8 mouse cellular contexts compared by ENCODE assay signal in the genomic region with DNA sequence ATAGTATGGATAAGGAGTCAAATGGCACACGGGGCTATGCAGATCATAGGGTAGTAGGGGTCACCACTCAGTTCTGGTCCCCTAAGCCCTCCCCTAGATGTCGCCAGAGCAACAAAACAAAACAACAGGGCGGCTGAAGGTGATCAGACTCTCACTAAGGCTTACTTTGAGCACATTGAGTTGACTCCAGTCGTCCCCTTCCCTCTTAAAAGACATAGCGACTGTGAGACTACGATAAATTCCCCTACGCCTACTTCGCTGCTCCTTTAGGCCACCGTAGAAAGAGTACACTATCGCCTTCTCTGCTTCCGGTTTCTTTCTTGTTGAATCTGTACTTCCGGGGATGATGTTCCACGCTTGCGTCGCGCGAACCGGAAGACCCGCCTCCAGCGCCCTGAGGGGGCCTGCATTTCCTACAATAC. TPM values are rescaled to one million over a fixed set of nuclear protein-coding genes. Genes with fewer than 3 reads are reported as not detected.
DNase-seq lines count a peak whose midpoint lies in the region; ATAC-seq and TF ChIP-seq lines count a peak whose summit lies in the region.

A gene (minus strand): TSS at position 332 of the 422 bp plus-strand sequence.
A gene (plus strand): TSS at position 409 of the 422 bp plus-strand sequence.

- peak; percentile 100 for DNase-seq in MEL-GATA-1-ER (ENCODE audit: extremely low read depth, low read depth)
- DNase-seq in cerebellum, adult 2 months = peak; percentile 91 to 96
- peak; percentile 96 for DNase-seq in forebrain, postnatal 0 days
- DNase-seq in heart, postnatal 4 days = peak; percentile 87
- DNase-seq in layer of hippocampus, adult 8-10 months (ENCODE audit: low spot score in 2 of 2) = peak; percentile 92 to 95
- DNase-seq in ovary, adult 18-20 months (ENCODE audit: low spot score) = peak; percentile 89
- peak; percentile 96 for DNase-seq in thymus, postnatal 0 days (ENCODE audit: low spot score)

- TF ChIP-seq CTCF in cerebellum, adult 2 months (IDR thresholded peaks at IDR 0.05; ENCODE audit: borderline replicate concordance, insufficient read depth, low read depth, low read length) = 0 out of 2 replicates have a peak, but pooled peaks have one; percentile 5
- peak; percentile 44 for TF ChIP-seq CTCF in forebrain, postnatal 0 days (IDR thresholded peaks at IDR 0.05; ENCODE audit: low read depth)

- no peaks in the 10 kb centered on the region for H3K27me3 ChIP-seq in cerebellum, adult 2 months (ENCODE audit: control insufficient read depth, insufficient read depth, low read length)
- no peaks in the 10 kb centered on the region for H3K27me3 ChIP-seq in forebrain, postnatal 0 days (ENCODE audit: insufficient read depth, low read length)
- no peaks in the 10 kb centered on the region for H3K27me3 ChIP-seq in lung, embryonic 15.5 days

- H3K9me3 ChIP-seq in forebrain, postnatal 0 days (ENCODE audit: low read length) = no peaks in the 10 kb centered on the region
- no peaks in the 10 kb centered on the region for H3K9me3 ChIP-seq in lung, embryonic 15.5 days

- WGBS in cerebellum, adult 2 months = under 1% methylated on average over 20 of the region's 20 CpGs
- under 1% methylated on average over 20 of the region's 20 CpGs for WGBS in forebrain, postnatal 0 days
- WGBS in lung, embryonic 15.5 days = 0% methylated on average over 20 of the region's 20 CpGs

- H3K4me2 ChIP-seq in forebrain, postnatal 0 days (ENCODE audit: low read depth) = peak within 1 kb of the TSS; percentile 83
- peak within 1 kb of the TSS; percentile 85 for H3K4me2 ChIP-seq in lung, embryonic 15.5 days

- H3K27ac ChIP-seq in cerebellum, adult 2 months (ENCODE audit: insufficient read depth, low read length) = peak within 1 kb of the TSS; percentile 12; the same call in 1 of the 2 replicates
- H3K27ac ChIP-seq in forebrain, postnatal 0 days (ENCODE audit: low read depth, low read length) = peak within 1 kb of the TSS; percentile 55
- peak within 1 kb of the TSS; percentile 51 for H3K27ac ChIP-seq in lung, embryonic 15.5 days

- H3K36me3 ChIP-seq in forebrain, postnatal 0 days (ENCODE audit: insufficient read depth) = peaks cover 18% of the 10 kb centered on the region
- peaks cover 15% of the 10 kb centered on the region; the same call in 1 of the 2 replicates for H3K36me3 ChIP-seq in lung, embryonic 15.5 days

- peak; percentile 99 for ATAC-seq in forebrain, postnatal 0 days
- peak; percentile 88 for ATAC-seq in lung, embryonic 15.5 days (ENCODE audit: borderline replicate concordance, extremely low read depth, low FRiP score, low TSS enrichment)

- H3K4me1 ChIP-seq in cerebellum, adult 2 months (ENCODE audit: control insufficient read depth, insufficient read depth, low read length) = peaks cover 16% of the 10 kb centered on the region
- H3K4me1 ChIP-seq in forebrain, postnatal 0 days (ENCODE audit: insufficient read depth) = peaks cover 6% of the 10 kb centered on the region
- peaks cover 19% of the 10 kb centered on the region for H3K4me1 ChIP-seq in lung, embryonic 15.5 days

- H3K9ac ChIP-seq in forebrain, postnatal 0 days = peak within 1 kb of the TSS; percentile 60
- peak within 1 kb of the TSS; percentile 78 for H3K9ac ChIP-seq in lung, embryonic 15.5 days

- TF ChIP-seq POLR2A in cerebellum, adult 2 months (IDR thresholded peaks at IDR 0.05; ENCODE audit: borderline replicate concordance, insufficient read depth, low read length) = peak; percentile 48; the same call in 1 of the 2 replicates

- peak within 1 kb of the TSS; percentile 76 for H3K4me3 ChIP-seq in cerebellum, adult 2 months (replicated peaks; ENCODE audit: insufficient read depth, low read depth, low read length)
- H3K4me3 ChIP-seq in forebrain, postnatal 0 days (ENCODE audit: low read depth, low read length) = peak within 1 kb of the TSS; percentile 62
- peak within 1 kb of the TSS; percentile 65 for H3K4me3 ChIP-seq in lung, embryonic 15.5 days

RNA-seq across cellular contexts. Expression of the first gene that starts in this region (rescaled TPM):
- 134 and 139 TPM in 2 replicates for polyA plus RNA-seq in cerebellum, adult 2 months (2012; rRNA removed)
- total RNA-seq in forebrain, postnatal 0 days (2014; rRNA removed) = 47.6 and 52.7 TPM in 2 replicates
- 83.3 and 88.9 TPM in 2 replicates for polyA plus RNA-seq in forebrain, postnatal 0 days (2015; fragmentation: Nextera tagmentation; extraction: Ambion mirVana)
- 10 to 100 TPM; 33.9 to 34.2 TPM for total RNA-seq in heart, postnatal 4 days (2021)
- 10 to 100 TPM; 51.4 to 57.8 (median 54.9) TPM for total RNA-seq in layer of hippocampus, adult 8-10 months (2022)
- 64.0 and 71.4 TPM in 2 replicates for polyA plus RNA-seq in lung, embryonic 15.5 days (2015; fragmentation: Nextera tagmentation; extraction: Ambion mirVana)
- polyA plus RNA-seq in thymus, postnatal 0 days (2015; fragmentation: Nextera tagmentation; extraction: Ambion mirVana) = 77.4 and 81.3 TPM in 2 replicates

RNA-seq across cellular contexts. Expression of the second gene that starts in this region (rescaled TPM):
- polyA plus RNA-seq in cerebellum, adult 2 months (2012; rRNA removed) = 31.8 and 34.9 TPM in 2 replicates
- total RNA-seq in forebrain, postnatal 0 days (2014; rRNA removed) = 38.7 and 39.2 TPM in 2 replicates
- polyA plus RNA-seq in forebrain, postnatal 0 days (2015; fragmentation: Nextera tagmentation; extraction: Ambion mirVana) = 39.7 and 45.8 TPM in 2 replicates
- total RNA-seq in heart, postnatal 4 days (2021) = 1 to 10 TPM; 5.3 to 6.0 TPM
- total RNA-seq in layer of hippocampus, adult 8-10 months (2022) = 10 to 100 TPM; 12.5 to 17.7 (median 13.4) TPM
- polyA plus RNA-seq in lung, embryonic 15.5 days (2015; fragmentation: Nextera tagmentation; extraction: Ambion mirVana) = 13.3 and 14.9 TPM in 2 replicates
- polyA plus RNA-seq in thymus, postnatal 0 days (2015; fragmentation: Nextera tagmentation; extraction: Ambion mirVana) = 21.1 and 23.4 TPM in 2 replicates

Comparison
In these comparisons a context has a peak if more than half of its experiments do, and no peak if none do; other contexts are left out.
1. Peak in every context shown above with its lines: DNase-seq, ATAC-seq, H3K4me3 ChIP-seq and H3K27ac ChIP-seq.